Mouse (Mus musculus): Measurements from ENCODE around the gene Klhdc10.
"Not testable (repeated sequence)": the region's sequence is repeated elsewhere in the genome, so short reads cannot be mapped to it uniquely, and the experiment has no call there.

DNA sequence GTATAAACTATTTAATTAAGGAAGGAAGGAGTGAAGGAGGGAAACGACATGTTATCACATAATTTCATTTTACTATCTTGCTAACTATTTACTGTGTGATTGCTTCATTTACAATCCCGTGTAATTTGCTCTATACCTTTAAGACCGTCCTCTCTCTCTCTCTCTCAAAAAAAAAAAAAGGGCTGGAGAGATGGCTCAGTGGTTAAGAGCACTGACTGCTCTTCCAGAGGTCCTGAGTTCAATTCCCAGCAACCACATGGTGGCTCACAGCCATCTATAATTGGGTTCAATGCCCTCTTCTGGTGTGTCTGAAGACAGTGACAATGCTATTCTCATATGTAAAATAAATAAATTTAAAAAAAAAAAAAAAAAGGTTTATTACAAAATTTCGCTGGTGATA, 11.4 kb upstream of the Klhdc10 start:
- not testable (repeated sequence) for TF ChIP-seq POLR2A (IDR thresholded peaks at IDR 0.05; ENCODE audit: control insufficient read depth in 1 of 2, insufficient read depth in 1 of 2, low read depth in 1 of 2, low read length in 2 of 2, poor library complexity in 1 of 2); RCOR1 (IDR thresholded peaks at IDR 0.05; ENCODE audit: low read depth, low read length); CTCF (IDR thresholded peaks at IDR 0.05 in 2 of 3, conservative IDR thresholded peaks at IDR 0.05 in 1 of 3; ENCODE audit: control insufficient read depth in 1 of 3, insufficient read depth in 1 of 3, low read depth in 2 of 3, low read length in 3 of 3, poor library complexity in 1 of 3, severe bottlenecking in 1 of 3); HCFC1 (IDR thresholded peaks at IDR 0.05; ENCODE audit: low read depth, low read length); ZMIZ1 (IDR thresholded peaks at IDR 0.05; ENCODE audit: low read depth, low read length); NELFE (IDR thresholded peaks at IDR 0.05; ENCODE audit: low read depth, low read length); JUND (IDR thresholded peaks at IDR 0.05; ENCODE audit: low read depth, low read length); KAT2A (conservative IDR thresholded peaks at IDR 0.05; ENCODE audit: low read depth, low read length); ETS1 (IDR thresholded peaks at IDR 0.05; ENCODE audit: low read depth, low read length); POLR2AphosphoS2 (IDR thresholded peaks at IDR 0.05; ENCODE audit: low read length); EP300 (IDR thresholded peaks at IDR 0.05; ENCODE audit: low read depth in 1 of 2, low read length in 2 of 2)
- TF ChIP-seq ZNF384 (IDR thresholded peaks at IDR 0.05; ENCODE audit: low read depth, low read length), result peak; percentile 70
